Comparison of ENCODE assay signal across 10 mouse cellular contexts in genomic region chr13:94885291-94886235, GRCm38 (mm10). TPM values are rescaled to one million over a fixed set of nuclear protein-coding genes. Genes with fewer than 3 reads are reported as not detected.
A peak's percentile ranks its signal among the peaks of the same experiment; 100 is the strongest.
DNase-seq lines count a peak whose midpoint lies in the region; ATAC-seq and TF ChIP-seq lines count a peak whose summit lies in the region.
"Had no signal": no experiment of that assay in that cellular context is flagged by ENCODE, and none has a peak within 500 bp of the region (broad histone marks: within the 10 kb centered on the region; RNA-seq: fewer than 3 reads in every experiment).

No protein-coding gene starts in this region.

- WGBS in heart, adult 2 months = 3% methylated on average over 80 of the region's 81 CpGs
- 3% methylated on average over 79 of the region's 81 CpGs for WGBS in heart, embryonic 15.5 days
- 2% methylated on average over 67 of the region's 81 CpGs for WGBS in midbrain, embryonic 12.5 days

- no peak overlapping the region for H3K4me3 ChIP-seq in heart, adult 2 months
- H3K4me3 ChIP-seq in heart, embryonic 15.5 days = peak overlapping the region; percentile 34
- peak overlapping the region; percentile 25 for H3K4me3 ChIP-seq in midbrain, embryonic 12.5 days

- intact Hi-C loops in heart, adult 2 months (cut with DNase I) = no loop called here
- intact Hi-C loops in left cerebral cortex, postnatal 36 days (cut with DNase I) = no loop called here

- no peak for TF ChIP-seq POLR2A in heart, adult 2 months (IDR thresholded peaks at IDR 0.05; ENCODE audit: insufficient read depth, low read depth, low read length)

- no peak overlapping the region for H3K9ac ChIP-seq in heart, adult 2 months (ENCODE audit: low read depth, low read length)
- no peak overlapping the region for H3K9ac ChIP-seq in heart, embryonic 15.5 days
- no peak overlapping the region for H3K9ac ChIP-seq in midbrain, embryonic 12.5 days (replicated peaks)

- peak overlapping the region; percentile 53 for H3K4me2 ChIP-seq in heart, embryonic 15.5 days
- H3K4me2 ChIP-seq in midbrain, embryonic 12.5 days (replicated peaks) = peak overlapping the region; percentile 31

- H3K36me3 ChIP-seq in heart, adult 2 months (ENCODE audit: control insufficient read depth, insufficient read depth, low read length) = no peaks in the 10 kb centered on the region
- H3K36me3 ChIP-seq in heart, embryonic 15.5 days = no peaks in the 10 kb centered on the region
- H3K36me3 ChIP-seq in midbrain, embryonic 12.5 days = no peaks in the 10 kb centered on the region
- H3K36me3 ChIP-seq: G1E had no signal

- H3K9me3 ChIP-seq in heart, embryonic 15.5 days (replicated peaks) = no peaks in the 10 kb centered on the region
- H3K9me3 ChIP-seq in midbrain, embryonic 12.5 days = no peaks in the 10 kb centered on the region

- ATAC-seq in heart, embryonic 15.5 days (replicated peaks; ENCODE audit: insufficient number of reproducible peaks, insufficient read depth, low FRiP score, low read depth) = 0 out of 2 replicates have a peak, but pooled peaks have one; percentile 35
- peak; percentile 27; the same call in 1 of the 2 replicates for ATAC-seq in midbrain, embryonic 12.5 days (ENCODE audit: low FRiP score, low read depth)

- no peak for TF ChIP-seq EP300 in heart, adult 2 months (IDR thresholded peaks at IDR 0.05; ENCODE audit: insufficient read depth, low read depth, low read length)

- peak; percentile 7 to 22 for DNase-seq in heart, adult 2 months
- DNase-seq in heart, adult 9 months (ENCODE audit: low spot score in 2 of 2) = no peak
- DNase-seq in ZHBTc4 (ENCODE audit: low read depth, low spot score) = peak; percentile 73
- DNase-seq in urinary bladder, postnatal 14 days (ENCODE audit: low spot score) = no peak
- DNase-seq in left cerebral cortex, postnatal 36 days (ENCODE audit: low spot score in 2 of 2) = no peak
- no peak for DNase-seq in left cerebral cortex, adult 18-20 months (ENCODE audit: low spot score in 2 of 2)

- H3K27me3 ChIP-seq in heart, adult 2 months (ENCODE audit: control insufficient read depth, insufficient read depth, low read length) = peaks cover 31% of the 10 kb centered on the region
- H3K27me3 ChIP-seq in heart, embryonic 15.5 days = peaks cover 95% of the 10 kb centered on the region
- peaks cover 88% of the 10 kb centered on the region for H3K27me3 ChIP-seq in midbrain, embryonic 12.5 days

- no peak overlapping the region for H3K27ac ChIP-seq in heart, adult 2 months
- no peak overlapping the region for H3K27ac ChIP-seq in heart, embryonic 15.5 days
- no peak overlapping the region for H3K27ac ChIP-seq in midbrain, embryonic 12.5 days (replicated peaks)

- H3K4me1 ChIP-seq in heart, adult 2 months (ENCODE audit: control insufficient read depth, insufficient read depth, low read length) = peaks cover 2% of the 10 kb centered on the region
- peaks cover 23% of the 10 kb centered on the region for H3K4me1 ChIP-seq in heart, embryonic 15.5 days (replicated peaks)
- peaks cover 23% of the 10 kb centered on the region for H3K4me1 ChIP-seq in midbrain, embryonic 12.5 days

- TF ChIP-seq CTCF in heart, adult 2 months (IDR thresholded peaks at IDR 0.05) = no peak

- H3K79me2 ChIP-seq in heart, adult 2 months (replicated peaks; ENCODE audit: control insufficient read depth, insufficient read depth, low read length) = no peaks in the 10 kb centered on the region

RNA-seq across cellular contexts. Expression of gene Otp, which starts 10.2 kb away (rescaled TPM):
- not detected for total RNA-seq in heart, adult 2 months (2021)
- polyA plus RNA-seq in heart, adult 2 months (2012; rRNA removed) = not detected in 2 replicates
- not detected in 2 replicates for polyA plus RNA-seq in heart, embryonic 15.5 days (2015; fragmentation: Nextera tagmentation; extraction: Ambion mirVana)
- 2.1 and 3.0 TPM in 2 replicates for polyA plus RNA-seq in midbrain, embryonic 12.5 days (2016; fragmentation: Nextera tagmentation; extraction: Ambion mirVana)
- under 1 TPM in 1 of 2 experiments, not detected in 1; 0.34 TPM for total RNA-seq in left cerebral cortex, postnatal 36 days (2021)
- total RNA-seq in left cerebral cortex, adult 18-20 months (2021) = under 1 TPM in 1 of 2 experiments, not detected in 1; 0.12 TPM
- total RNA-seq: G1E; neutrophil, adult 5-6 weeks had no signal

Comparison
In these comparisons a context has a peak if more than half of its experiments do, and no peak if none do; other contexts are left out.
1. DNase-seq: peak in heart, adult 2 months (2 of 2) and ZHBTc4 (single experiment); none in heart, adult 9 months (0 of 2), urinary bladder, postnatal 14 days (single experiment), left cerebral cortex, postnatal 36 days (0 of 2) and left cerebral cortex, adult 18-20 months (0 of 2).